Mouse (Mus musculus) thymus, adult 18-20 months (tissue): ENCODE data around the gene Igsf21.

Source experiments
- DNase-seq, 2 experiments: peaks; one replicate each; pipeline ENCODE4 v3.0.0; 2022; ENCODE audit warnings: mixed read lengths in 2 of 2

The Igsf21 gene

GRCm38 (mm10) chr4:140140485-140140884, 106.1 kb downstream of the Igsf21 start:
- DNase-seq: no peak

- DNase-seq: no peak
Measured at GRCm38 (mm10) chr4:140138846-140139245, 107.7 kb downstream of the Igsf21 start.

GRCm38 (mm10) chr4:140131625-140132321, 114.8 kb downstream of the Igsf21 start:
- DNase-seq: no peak

GRCm38 (mm10) chr4:140131201-140131600, 115.4 kb downstream of the Igsf21 start:
- no peak for DNase-seq

- no peak for DNase-seq
Measured at GRCm38 (mm10) chr4:140129553-140130275, 116.9 kb downstream of the Igsf21 start.

GRCm38 (mm10) chr4:140128116-140128515, 118.5 kb downstream of the Igsf21 start:
- DNase-seq: no peak

- no peak for DNase-seq
Measured at GRCm38 (mm10) chr4:140125806-140126205, 120.8 kb downstream of the Igsf21 start.

GRCm38 (mm10) chr4:140122534-140122933, 124.0 kb downstream of the Igsf21 start:
- DNase-seq: no peak

- DNase-seq: no peak
Measured at GRCm38 (mm10) chr4:140117275-140117691, 129.3 kb downstream of the Igsf21 start.

GRCm38 (mm10) chr4:140115756-140116155, 130.8 kb downstream of the Igsf21 start:
- DNase-seq: no peak

- DNase-seq: no peak
Measured at GRCm38 (mm10) chr4:140115053-140115452, 131.5 kb downstream of the Igsf21 start.

- no peak for DNase-seq
Measured at GRCm38 (mm10) chr4:140113690-140114475, 132.7 kb downstream of the Igsf21 start.

GRCm38 (mm10) chr4:140109626-140109948, 137.0 kb downstream of the Igsf21 start:
- no peak for DNase-seq

- DNase-seq: no peak
Measured at GRCm38 (mm10) chr4:140108871-140109625, 137.5 kb downstream of the Igsf21 start.

GRCm38 (mm10) chr4:140107161-140107560, 139.4 kb downstream of the Igsf21 start:
- no peak for DNase-seq

GRCm38 (mm10) chr4:140104795-140105194, 141.8 kb downstream of the Igsf21 start:
- no peak for DNase-seq

- DNase-seq: no peak
Measured at GRCm38 (mm10) chr4:140103341-140104027, 143.1 kb downstream of the Igsf21 start.

- DNase-seq: no peak
Measured at GRCm38 (mm10) chr4:140102581-140103200, 143.9 kb downstream of the Igsf21 start.

- DNase-seq: no peak
Measured at GRCm38 (mm10) chr4:140101106-140101505, 145.5 kb downstream of the Igsf21 start.

GRCm38 (mm10) chr4:140100141-140100540, 146.4 kb downstream of the Igsf21 start:
- DNase-seq: no peak

- DNase-seq: no peak
Measured at GRCm38 (mm10) chr4:140096283-140096682, 150.3 kb downstream of the Igsf21 start.

GRCm38 (mm10) chr4:140094835-140095234, 151.7 kb downstream of the Igsf21 start:
- no peak for DNase-seq
